Mouse (Mus musculus) intestine, embryonic 16.5 days (tissue): ENCODE data around the gene Gm19402. TPM values are rescaled to one million over a fixed set of nuclear protein-coding genes. Genes with fewer than 3 reads are reported as not detected.
"Not testable (repeated sequence)": the region's sequence is repeated elsewhere in the genome, so short reads cannot be mapped to it uniquely, and the experiment has no call there.

Source experiments
- ATAC-seq: fragments of 200-750 bp; cut with Nextera tagmentation; 2 replicates; pipeline ENCODE4 v1.8.0; 2017; ENCODE audit warnings: moderate TSS enrichment, moderate library complexity
- H3K27ac ChIP-seq: fragments of 300-500 bp; sonication (generic); 2 replicates; pipeline ENCODE4 v1.5.1; 2014; ENCODE audit warnings: mild to moderate bottlenecking, low read length
- H3K27me3 ChIP-seq: fragments of 300-500 bp; sonication (generic); replicated peaks from 2 replicates; pipeline ENCODE4 v1.6.1; 2014; ENCODE audit warnings: low read length, control low read depth, mixed read lengths; ENCODE audit not compliant: control insufficient read depth, insufficient read depth
- H3K36me3 ChIP-seq: fragments of 300-500 bp; sonication (generic); 2 replicates; pipeline ENCODE4 v1.6.1; 2014; ENCODE audit warnings: low read length, control low read depth; ENCODE audit not compliant: control insufficient read depth, insufficient read depth
- H3K4me1 ChIP-seq: fragments of 300-500 bp; sonication (generic); 2 replicates; pipeline ENCODE4 v1.6.1; 2014; ENCODE audit warnings: low read length, control low read depth, mixed read lengths; ENCODE audit not compliant: control insufficient read depth, insufficient read depth
- H3K4me2 ChIP-seq: fragments of 300-500 bp; sonication (generic); 2 replicates; pipeline ENCODE4 v1.6.1; 2014; ENCODE audit warnings: low read depth, low read length, control low read depth
- H3K4me3 ChIP-seq: fragments of 300-500 bp; sonication (generic); 2 replicates; pipeline ENCODE4 v1.5.1; 2014; ENCODE audit warnings: mild to moderate bottlenecking, low read length
- H3K9ac ChIP-seq: fragments of 300-500 bp; sonication (generic); 2 replicates; pipeline ENCODE4 v1.6.1; 2014; ENCODE audit warnings: low read depth, low read length
- H3K9me3 ChIP-seq: fragments of 300-500 bp; sonication (generic); 2 replicates; pipeline ENCODE4 v1.6.1; 2016; ENCODE audit warnings: low read length, control low read depth; ENCODE audit not compliant: control insufficient read depth
- WGBS: fragments of 180-500 bp; shearing (Covaris S2); extraction: QIAGEN DNeasy Blood & Tissue Kit; methylation state at CpG from one replicate; pipeline ENCODE4 v1.1.7; 2014; 5-methylcytosine and 5-hydroxymethylcytosine counted together
- polyA plus RNA-seq: library from polyadenylated mRNA; unstranded; fragments of >200 nt; fragmentation: Nextera tagmentation; extraction: Ambion mirVana; gene quantifications from 2 replicates; pipeline ENCODE4 v1.2.1, GENCODE M21; 2015

The Gm19402 gene
- polyA plus RNA-seq, 1 experiment from 2014 or later, result not detected

DNA sequence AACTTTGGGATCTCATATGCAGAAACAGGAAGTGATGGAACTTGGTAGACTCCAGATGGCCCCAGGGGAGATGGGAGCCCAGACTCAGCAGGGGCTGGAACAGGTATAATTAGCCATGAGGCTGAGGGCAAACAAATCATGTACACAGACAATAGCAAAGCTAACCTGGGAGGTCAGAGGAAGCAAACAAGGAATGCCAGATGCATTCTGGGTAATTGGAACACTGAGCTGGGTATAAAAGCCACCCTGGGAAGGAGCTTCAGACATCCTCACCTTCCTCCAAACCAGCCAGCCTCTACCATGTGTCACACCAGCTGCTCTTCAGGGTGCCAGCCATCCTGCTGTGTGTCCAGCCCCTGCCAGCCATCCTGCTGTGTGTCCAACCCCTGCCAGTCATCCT is 20.6 kb upstream of the Gm19402 start, which contains the start of gene Gm10024:
Gene Gm10024, plus strand, starts transcription at position 301 of the 400 bp plus-strand sequence.
- H3K9ac ChIP-seq, H3K4me1 ChIP-seq, H3K4me2 ChIP-seq, H3K9me3 ChIP-seq, H3K4me3 ChIP-seq, H3K36me3 ChIP-seq, H3K27me3 ChIP-seq, ATAC-seq, H3K27ac ChIP-seq: not testable (repeated sequence)

DNA sequence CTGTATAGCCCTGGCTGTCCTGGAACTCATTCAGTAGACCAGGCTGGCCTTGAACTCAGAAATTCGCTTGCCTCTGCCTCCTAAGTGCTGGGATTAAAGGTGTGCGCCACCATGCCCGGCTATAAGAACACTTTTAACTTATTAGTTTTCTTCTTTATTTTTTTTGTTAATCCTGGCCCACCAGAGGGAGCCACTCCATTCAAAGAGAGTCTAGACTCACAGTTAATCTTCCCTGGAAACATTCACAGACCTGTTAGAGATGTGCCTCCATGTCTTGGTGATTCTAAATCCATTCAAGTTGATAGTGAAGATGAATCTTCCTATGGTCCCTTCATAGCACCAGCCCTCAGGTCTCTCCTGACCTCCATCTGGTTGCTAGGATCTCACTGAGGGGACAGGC is 19.3 kb upstream of the Gm19402 start:
- no peaks in the 10 kb centered on the region for H3K4me1 ChIP-seq
- H3K4me2 ChIP-seq, result no peak overlapping the region
- no peak overlapping the region for H3K27ac ChIP-seq
- no peak overlapping the region for H3K4me3 ChIP-seq
- no peaks in the 10 kb centered on the region for H3K36me3 ChIP-seq
- no peak for ATAC-seq
- no peaks in the 10 kb centered on the region for H3K27me3 ChIP-seq
- peaks cover 3% of the 10 kb centered on the region for H3K9me3 ChIP-seq
- WGBS, result 72% methylated on average over 3 of the region's 3 CpGs
- no peak overlapping the region for H3K9ac ChIP-seq

DNA sequence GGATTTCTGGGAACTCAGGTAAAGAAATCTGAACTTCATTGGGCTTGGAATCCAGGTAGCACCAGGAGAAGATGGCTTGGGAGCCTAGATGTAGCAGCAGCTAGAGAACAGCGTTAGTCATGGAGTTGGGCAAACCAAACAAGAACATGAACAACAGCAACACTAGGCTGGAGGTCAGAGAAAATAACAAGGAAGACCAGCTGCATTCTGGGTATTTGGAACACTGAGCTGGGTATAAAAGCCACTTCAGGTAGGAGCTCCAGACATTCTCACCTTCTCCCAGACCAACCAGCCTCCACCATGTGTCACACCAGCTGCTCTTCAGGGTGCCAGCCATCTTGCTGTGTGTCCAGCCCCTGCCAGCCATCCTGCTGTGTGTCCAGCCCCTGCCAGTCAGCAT is 15.8 kb upstream of the Gm19402 start, which contains the start of gene Gm10272:
Gene Gm10272, plus strand, starts transcription at position 301 of the 400 bp plus-strand sequence.
- WGBS, result 96% methylated on average over 1 of the region's 1 CpGs

DNA sequence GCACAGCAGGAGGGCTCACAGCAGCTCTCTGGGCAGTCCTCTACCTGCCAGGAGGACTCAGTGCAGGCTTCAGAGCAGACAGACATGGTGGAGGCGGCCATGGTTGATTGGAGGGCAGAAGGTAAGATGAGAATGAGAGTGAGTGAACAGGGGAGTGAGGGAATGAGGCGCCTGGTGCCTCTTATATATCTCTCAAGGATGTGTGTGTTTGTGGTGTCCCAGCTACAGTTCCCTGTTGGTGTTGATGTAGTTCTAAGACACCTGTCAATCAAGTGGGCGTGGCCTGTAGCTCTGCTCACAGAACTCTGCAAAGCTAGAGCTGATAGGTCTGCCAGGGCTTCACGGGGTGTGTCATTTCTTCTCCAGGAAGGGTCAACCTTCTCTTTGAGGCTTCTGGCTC is 6.6 kb upstream of the Gm19402 start, which contains the start of gene Gm9508:
Gene Gm9508, minus strand, starts transcription at position 101 of the 400 bp plus-strand sequence.
- no peak for ATAC-seq
- 42% methylated on average over 4 of the region's 4 CpGs for WGBS
- Histone ChIP-seq H3K9me3 (0 out of 2 replicates have a peak, but pooled peaks cover 4% of the 10 kb centered on the region), H3K27me3 (no peaks in the 10 kb centered on the region), H3K9ac (no peak within 1 kb of the TSS), H3K4me3 (no peak within 1 kb of the TSS), H3K27ac (no peak within 1 kb of the TSS), H3K4me2 (no peak within 1 kb of the TSS), H3K36me3 (no peaks in the 10 kb centered on the region), H3K4me1 (no peaks in the 10 kb centered on the region)

More for the DNA sequence above, 15.8 kb upstream of the Gm19402 start, which contains the start of gene Gm10272:
- Histone ChIP-seq H3K27me3 (no peaks in the 10 kb centered on the region), H3K27ac (no peak within 1 kb of the TSS), H3K9me3 (no peaks in the 10 kb centered on the region), H3K9ac (no peak within 1 kb of the TSS), H3K4me1 (no peaks in the 10 kb centered on the region), H3K4me2 (no peak within 1 kb of the TSS), H3K36me3 (no peaks in the 10 kb centered on the region), H3K4me3 (no peak within 1 kb of the TSS)
- ATAC-seq, result no peak

DNA sequence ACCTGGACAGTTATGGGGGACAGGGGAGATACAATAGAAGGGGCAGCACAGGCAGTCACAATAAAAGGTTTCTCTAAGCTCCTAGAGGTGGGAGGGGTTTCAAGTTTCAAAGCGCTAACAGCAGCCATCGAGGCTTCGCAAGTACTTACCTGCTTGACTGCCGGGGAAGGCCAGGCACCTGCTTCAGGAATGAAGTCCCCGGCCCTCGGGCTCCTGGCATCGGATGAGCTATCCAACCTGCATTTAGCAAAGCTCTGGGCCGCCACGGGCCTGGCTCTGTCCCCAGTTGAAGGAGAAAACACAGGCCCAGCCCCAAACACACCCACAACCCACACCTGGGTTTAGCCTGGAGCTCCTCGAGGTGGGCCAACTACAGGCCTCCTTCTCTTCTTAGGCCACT is 3.5 kb downstream of the Gm19402 start:
- Histone ChIP-seq H3K36me3 (no peaks in the 10 kb centered on the region), H3K27ac (no peak overlapping the region), H3K9me3 (no peaks in the 10 kb centered on the region), H3K4me1 (peaks cover 3% of the 10 kb centered on the region; the same call in 1 of the 2 replicates), H3K9ac (no peak overlapping the region), H3K4me3 (no peak overlapping the region), H3K4me2 (no peak overlapping the region), H3K27me3 (peaks cover 14% of the 10 kb centered on the region; the same call in 1 of the 2 replicates)
- ATAC-seq, result no peak
- WGBS, result 28% methylated on average over 10 of the region's 10 CpGs

DNA sequence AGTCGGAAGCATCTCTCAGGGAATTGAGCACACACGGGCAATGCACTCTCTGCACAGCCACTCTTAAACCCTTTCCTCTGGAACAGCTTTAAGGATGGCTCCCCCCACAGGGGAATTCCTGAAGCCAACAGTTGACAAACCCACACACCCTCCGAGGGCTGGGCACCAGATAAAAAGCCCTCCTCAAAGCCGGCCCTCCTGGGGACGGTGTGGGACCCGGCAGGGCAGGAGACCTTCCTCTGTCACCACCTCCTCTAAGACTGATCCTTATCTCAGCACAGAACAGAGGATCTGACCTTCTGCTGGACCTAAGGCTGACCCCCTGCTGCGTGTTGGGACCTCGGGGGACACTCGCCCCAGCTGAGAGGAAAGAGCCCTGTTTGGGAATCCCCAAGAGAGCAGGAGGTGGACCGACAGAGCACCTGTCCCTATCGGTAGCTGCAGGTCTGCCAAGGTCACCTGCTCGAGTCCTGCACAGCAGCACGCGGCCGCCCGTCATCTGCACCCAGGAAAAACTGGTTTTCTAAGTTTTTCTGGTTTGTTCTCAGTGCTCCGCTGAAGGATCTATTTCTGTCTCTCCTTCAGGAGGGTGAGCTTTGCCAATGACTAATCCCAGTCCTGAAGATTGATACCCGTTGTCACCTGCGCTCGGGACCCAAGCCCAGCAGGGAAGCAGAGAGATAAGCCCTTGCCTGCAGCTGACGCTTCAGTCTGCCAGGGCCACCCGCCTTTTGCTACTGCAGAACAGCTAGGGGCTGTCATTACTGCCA is 4.5 kb downstream of the Gm19402 start, which contains the start of gene Tspear:
Gene Tspear, plus strand, starts transcription at position 675 of the 770 bp plus-strand sequence.
- Histone ChIP-seq H3K4me2 (peak within 1 kb of the TSS; percentile 26; the same call in 1 of the 2 replicates), H3K4me3 (no peak within 1 kb of the TSS), H3K27me3 (peaks cover 14% of the 10 kb centered on the region; the same call in 1 of the 2 replicates), H3K27ac (no peak within 1 kb of the TSS), H3K9me3 (no peaks in the 10 kb centered on the region), H3K36me3 (no peaks in the 10 kb centered on the region), H3K4me1 (peaks cover 3% of the 10 kb centered on the region; the same call in 1 of the 2 replicates), H3K9ac (peak within 1 kb of the TSS; percentile 7; the same call in 1 of the 2 replicates)
- ATAC-seq, result peak; percentile 84
- WGBS, result 3% methylated on average over 22 of the region's 22 CpGs

DNA sequence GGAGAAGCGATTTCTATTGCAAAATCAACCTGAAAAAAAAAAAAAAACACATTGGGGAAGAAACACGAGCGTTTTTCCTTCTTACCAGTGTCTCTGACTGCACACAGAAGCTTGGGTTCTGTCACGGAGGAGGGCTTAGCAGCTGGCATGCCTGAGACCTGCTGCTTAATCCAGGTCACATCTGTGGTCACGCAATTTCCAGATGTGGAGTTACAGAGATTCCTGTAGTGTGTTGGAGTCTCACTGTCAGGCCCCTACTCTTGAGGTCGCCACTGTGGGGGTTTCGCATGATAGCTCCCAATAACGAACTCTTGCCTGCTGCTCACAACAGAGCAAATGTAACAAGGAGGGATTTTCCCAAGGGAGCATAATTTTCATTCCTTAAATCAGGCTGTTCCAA is 6.4 kb downstream of the Gm19402 start:
- 46% methylated on average over 8 of the region's 8 CpGs for WGBS
- H3K27me3 ChIP-seq, result peaks cover 14% of the 10 kb centered on the region; the same call in 1 of the 2 replicates
- peaks cover 3% of the 10 kb centered on the region; the same call in 1 of the 2 replicates for H3K4me1 ChIP-seq
- no peaks in the 10 kb centered on the region for H3K9me3 ChIP-seq
- no peak overlapping the region for H3K4me3 ChIP-seq
- H3K36me3 ChIP-seq, result no peaks in the 10 kb centered on the region
- no peak overlapping the region for H3K9ac ChIP-seq
- H3K27ac ChIP-seq, result no peak overlapping the region
- ATAC-seq, result no peak
- H3K4me2 ChIP-seq, result no peak overlapping the region

DNA sequence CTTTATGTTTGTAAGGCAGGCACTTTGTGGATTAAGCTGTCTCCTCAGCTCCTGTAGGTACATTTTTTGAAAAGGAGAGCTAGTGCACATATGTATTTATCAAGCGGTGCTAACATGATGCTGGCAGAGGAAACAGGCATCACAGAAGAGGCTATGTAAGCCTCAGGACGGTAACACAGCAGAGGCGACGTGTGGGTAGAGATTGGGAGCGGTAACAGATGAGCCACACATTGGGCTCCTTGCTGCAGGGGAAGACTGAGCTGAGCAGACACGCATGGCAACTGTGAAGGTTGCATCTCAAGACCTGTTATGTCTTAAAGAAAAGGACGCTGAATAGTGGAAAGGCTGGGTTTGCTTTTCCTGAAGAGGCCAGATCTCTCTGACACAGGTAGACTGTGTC is 7.6 kb downstream of the Gm19402 start:
- Histone ChIP-seq H3K27me3 (peaks cover 20% of the 10 kb centered on the region), H3K36me3 (no peaks in the 10 kb centered on the region), H3K9me3 (no peaks in the 10 kb centered on the region), H3K4me3 (no peak overlapping the region), H3K4me1 (peaks cover 7% of the 10 kb centered on the region; the same call in 1 of the 2 replicates), H3K27ac (no peak overlapping the region), H3K9ac (no peak overlapping the region), H3K4me2 (no peak overlapping the region)
- no peak for ATAC-seq
- WGBS, result 80% methylated on average over 7 of the region's 7 CpGs

DNA sequence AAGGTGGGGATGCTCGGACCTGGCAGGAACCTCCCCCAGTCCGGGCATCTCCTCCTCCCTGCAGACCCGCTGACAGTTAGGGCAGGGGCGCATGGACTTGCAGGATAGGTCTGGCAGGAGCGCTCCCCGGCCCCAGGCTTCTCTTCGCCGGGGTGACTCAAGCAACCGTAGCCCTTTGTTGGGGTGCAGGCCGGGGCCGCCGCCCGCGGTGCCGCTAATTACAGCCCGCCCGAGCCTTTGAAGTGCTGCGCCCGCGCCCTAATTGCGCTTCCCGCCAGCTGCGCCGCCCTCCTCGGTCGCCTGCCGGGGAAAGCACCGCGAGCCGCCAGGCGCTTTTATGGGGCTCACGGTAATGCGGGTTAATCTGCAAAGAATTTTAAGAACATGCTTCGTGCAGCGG is 13.0 kb downstream of the Gm19402 start:
- no peak; the same call in 1 of the 2 replicates for ATAC-seq
- Histone ChIP-seq H3K36me3 (no peaks in the 10 kb centered on the region), H3K4me1 (peaks cover 12% of the 10 kb centered on the region), H3K9me3 (no peaks in the 10 kb centered on the region), H3K9ac (no peak overlapping the region), H3K27me3 (peaks cover 19% of the 10 kb centered on the region), H3K27ac (no peak overlapping the region), H3K4me2 (peak overlapping the region; percentile 60), H3K4me3 (peak overlapping the region; percentile 34)
- under 1% methylated on average over 35 of the region's 35 CpGs for whole genome bisulfite sequencing
